ENCODE assay signal across 21 mouse cellular contexts in the genomic region with DNA sequence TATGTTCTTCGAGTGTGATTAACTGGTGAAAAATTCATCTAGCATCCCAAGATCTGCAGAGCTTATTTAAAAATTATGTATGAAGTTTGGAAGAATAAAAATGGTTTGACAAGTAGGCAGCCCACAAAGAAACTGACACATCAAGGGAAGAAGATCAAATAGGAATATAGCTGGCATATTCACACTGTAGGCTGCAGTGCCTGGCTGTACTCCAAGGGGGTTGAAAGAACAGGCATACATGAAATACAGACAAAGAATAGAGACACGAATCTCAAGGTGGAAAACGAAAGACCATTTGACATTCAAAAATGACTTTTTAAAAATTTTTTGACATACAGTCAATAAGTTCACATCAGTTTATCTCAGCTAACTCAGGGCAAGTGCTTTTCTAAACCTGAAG.
A peak's percentile ranks its signal among the peaks of the same experiment; 100 is the strongest.
DNase-seq lines count a peak whose midpoint lies in the region; ATAC-seq and TF ChIP-seq lines count a peak whose summit lies in the region.
"Had no signal": no experiment of that assay in that cellular context is flagged by ENCODE, and none has a peak within 500 bp of the region (broad histone marks: within the 10 kb centered on the region; RNA-seq: fewer than 3 reads in every experiment).

No protein-coding gene starts in this region.

- TF ChIP-seq CTCF in hindbrain, postnatal 0 days (IDR thresholded peaks at IDR 0.05; ENCODE audit: low read depth) = no peak

- H3K4me2 ChIP-seq in hindbrain, postnatal 0 days (ENCODE audit: low read depth, low read length) = no peak overlapping the region
- no peak overlapping the region for H3K4me2 ChIP-seq in hindbrain, embryonic 13.5 days
- H3K4me2 ChIP-seq in midbrain, embryonic 15.5 days = no peak overlapping the region
- H3K4me2 ChIP-seq: embryonic facial prominence, embryonic 12.5 days; forebrain, embryonic 13.5 days; heart, embryonic 13.5 days had no signal

- H3K9ac ChIP-seq in hindbrain, postnatal 0 days (replicated peaks; ENCODE audit: low read length) = no peak overlapping the region
- H3K9ac ChIP-seq in hindbrain, embryonic 13.5 days = no peak overlapping the region
- H3K9ac ChIP-seq in midbrain, embryonic 15.5 days = no peak overlapping the region
- H3K9ac ChIP-seq: embryonic facial prominence, embryonic 12.5 days; forebrain, embryonic 13.5 days; heart, embryonic 13.5 days had no signal

- no peak overlapping the region for H3K27ac ChIP-seq in hindbrain, postnatal 0 days
- H3K27ac ChIP-seq in hindbrain, embryonic 13.5 days = no peak overlapping the region
- no peak overlapping the region for H3K27ac ChIP-seq in midbrain, embryonic 15.5 days
- H3K27ac ChIP-seq in midbrain, embryonic 10.5 days (replicated peaks) = no peak overlapping the region
- H3K27ac ChIP-seq: embryonic facial prominence, embryonic 12.5 days; forebrain, embryonic 13.5 days; heart, embryonic 13.5 days had no signal

- WGBS in hindbrain, postnatal 0 days = 60% methylated on average over 3 of the region's 3 CpGs
- WGBS in hindbrain, embryonic 13.5 days = 76% methylated on average over 3 of the region's 3 CpGs
- WGBS in midbrain, embryonic 15.5 days = 65% methylated on average over 3 of the region's 3 CpGs
- WGBS in midbrain, embryonic 10.5 days = 92% methylated on average over 3 of the region's 3 CpGs

- no peaks in the 10 kb centered on the region for H3K4me1 ChIP-seq in hindbrain, postnatal 0 days (ENCODE audit: insufficient read depth, low read length)
- no peaks in the 10 kb centered on the region for H3K4me1 ChIP-seq in hindbrain, embryonic 13.5 days (replicated peaks)
- H3K4me1 ChIP-seq in midbrain, embryonic 15.5 days = no peaks in the 10 kb centered on the region
- no peaks in the 10 kb centered on the region for H3K4me1 ChIP-seq in midbrain, embryonic 10.5 days
- H3K4me1 ChIP-seq: embryonic facial prominence, embryonic 12.5 days; forebrain, embryonic 13.5 days; heart, embryonic 13.5 days had no signal

- no peak overlapping the region for H3K4me3 ChIP-seq in hindbrain, postnatal 0 days (ENCODE audit: low read length)
- H3K4me3 ChIP-seq in hindbrain, embryonic 13.5 days = no peak overlapping the region
- no peak overlapping the region for H3K4me3 ChIP-seq in midbrain, embryonic 15.5 days
- H3K4me3 ChIP-seq in midbrain, embryonic 10.5 days = no peak overlapping the region
- H3K4me3 ChIP-seq: embryonic facial prominence, embryonic 12.5 days; forebrain, embryonic 13.5 days; heart, embryonic 13.5 days had no signal

- no peaks in the 10 kb centered on the region for H3K9me3 ChIP-seq in hindbrain, postnatal 0 days (ENCODE audit: low read length)
- no peaks in the 10 kb centered on the region for H3K9me3 ChIP-seq in hindbrain, embryonic 13.5 days
- no peaks in the 10 kb centered on the region for H3K9me3 ChIP-seq in midbrain, embryonic 15.5 days
- no peaks in the 10 kb centered on the region for H3K9me3 ChIP-seq in midbrain, embryonic 10.5 days (replicated peaks)
- H3K9me3 ChIP-seq: embryonic facial prominence, embryonic 12.5 days; forebrain, embryonic 13.5 days; G1E; heart, embryonic 13.5 days had no signal

- no peaks in the 10 kb centered on the region for H3K27me3 ChIP-seq in hindbrain, postnatal 0 days (ENCODE audit: insufficient read depth, low read length)
- no peaks in the 10 kb centered on the region for H3K27me3 ChIP-seq in hindbrain, embryonic 13.5 days
- H3K27me3 ChIP-seq in midbrain, embryonic 15.5 days (replicated peaks) = no peaks in the 10 kb centered on the region
- no peaks in the 10 kb centered on the region for H3K27me3 ChIP-seq in midbrain, embryonic 10.5 days (ENCODE audit: low read depth, poor library complexity, severe bottlenecking)
- H3K27me3 ChIP-seq: embryonic facial prominence, embryonic 12.5 days; forebrain, embryonic 13.5 days; heart, embryonic 13.5 days had no signal

- no peaks in the 10 kb centered on the region for H3K36me3 ChIP-seq in hindbrain, postnatal 0 days (ENCODE audit: insufficient read depth, low read length)
- no peaks in the 10 kb centered on the region for H3K36me3 ChIP-seq in hindbrain, embryonic 13.5 days
- no peaks in the 10 kb centered on the region for H3K36me3 ChIP-seq in midbrain, embryonic 15.5 days (replicated peaks)
- no peaks in the 10 kb centered on the region for H3K36me3 ChIP-seq in midbrain, embryonic 10.5 days
- H3K36me3 ChIP-seq: embryonic facial prominence, embryonic 12.5 days; G1E; heart, embryonic 13.5 days had no signal

- ATAC-seq in hindbrain, postnatal 0 days = no peak
- ATAC-seq in hindbrain, embryonic 13.5 days (ENCODE audit: low FRiP score) = no peak
- ATAC-seq in midbrain, embryonic 15.5 days (replicated peaks) = peak; percentile 81
- ATAC-seq: CD4-positive, CD25-positive, alpha-beta regulatory T cell, adult 4 months; forebrain, embryonic 13.5 days; hindbrain, embryonic 16.5 days had no signal

- peak; percentile 27 to 52 for DNase-seq in cerebellum, postnatal 10 days
- no peak for DNase-seq in cerebellum, adult 9-10 months
- peak; percentile 20 for DNase-seq in hindbrain, postnatal 0 days (ENCODE audit: low spot score)
- DNase-seq in midbrain, embryonic 10.5 days (ENCODE audit: low spot score) = no peak
- DNase-seq in thymus, postnatal 14 days = no peak
- DNase-seq: adrenal gland, adult 8-10 months; adrenal gland, postnatal 36 days; B cell, adult 2 months; cerebellum, adult 11-12 months; cerebellum, adult 9-11 months; gastrocnemius, postnatal 36 days; heart, adult 11 months; heart, postnatal 36 days had no signal

Comparison
In these comparisons a context has a peak if more than half of its experiments do, and no peak if none do; other contexts are left out.
1. DNase-seq: peak in cerebellum, postnatal 10 days (2 of 2) and hindbrain, postnatal 0 days (single experiment); none in cerebellum, adult 9-10 months (single experiment), midbrain, embryonic 10.5 days (single experiment) and thymus, postnatal 14 days (single experiment).